Mouse (Mus musculus): ENCODE measurements around the gene Ndufs3.
"Not testable (repeated sequence)": the region's sequence is repeated elsewhere in the genome, so short reads cannot be mapped to it uniquely, and the experiment has no call there.

Ndufs3 gene

DNA sequence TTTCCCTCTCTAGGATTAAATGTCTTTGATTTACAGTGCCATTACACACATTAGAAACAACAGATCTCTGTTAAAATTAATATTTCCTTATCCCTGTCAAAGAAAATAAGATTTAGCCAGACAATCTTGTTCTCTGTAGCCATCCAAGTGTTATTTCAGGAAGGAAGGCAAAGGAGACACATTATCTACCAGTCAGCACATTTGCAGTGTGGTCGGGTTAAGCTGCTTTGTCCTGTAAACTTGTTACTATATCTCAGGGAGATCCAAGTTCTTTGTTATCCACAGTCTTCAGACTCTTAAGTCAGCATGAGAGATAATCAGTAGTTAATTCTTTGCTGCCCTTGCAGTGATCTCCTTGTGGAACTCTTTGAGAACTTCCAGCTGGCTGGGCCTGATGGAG, 6.2 kb upstream of the Ndufs3 start:
- intact Hi-C loops (cut with DNase I), result no loop called here

DNA sequence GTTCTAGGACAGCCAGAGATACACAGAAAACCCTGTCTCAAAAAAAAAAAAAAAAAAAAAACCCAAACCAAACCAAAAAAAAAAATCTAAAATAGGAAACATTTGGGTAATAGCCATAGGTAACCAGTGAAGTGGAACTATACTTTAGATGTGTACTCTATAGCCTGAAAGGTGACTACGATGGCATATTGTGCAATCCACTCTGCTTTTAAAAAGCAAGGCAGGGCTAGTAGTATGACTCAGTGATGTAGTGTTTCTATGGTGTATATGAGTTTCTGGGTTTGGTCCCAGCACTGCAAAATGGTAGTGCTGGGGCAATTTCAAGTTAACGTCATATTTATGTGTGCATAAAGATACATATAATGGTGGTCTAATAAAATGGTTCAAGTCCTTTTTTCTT, 2.1 kb upstream of the Ndufs3 start:
- intact Hi-C loops (cut with DNase I), result no loop called here

DNA sequence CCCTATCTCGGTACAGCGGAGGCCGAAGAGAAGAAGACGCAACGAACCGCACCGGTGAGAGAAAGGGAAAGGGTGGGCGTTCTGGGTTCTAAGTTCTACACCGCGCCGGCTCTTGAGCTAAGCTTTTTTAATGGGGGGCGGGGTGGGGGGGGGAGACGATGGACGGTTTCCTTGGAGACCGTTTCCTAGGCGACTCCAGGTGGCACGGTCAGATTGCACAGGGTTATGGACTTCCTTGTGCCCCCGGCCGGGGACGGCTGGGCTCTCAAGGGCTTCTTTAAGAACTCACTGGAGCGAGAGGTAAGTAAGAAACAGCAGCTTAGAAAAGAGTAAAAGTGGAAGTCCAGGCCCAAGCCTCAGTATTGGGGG, 213 bp upstream of the Ndufs3 start:
- intact Hi-C loops (cut with DNase I), result no loop called here

DNA sequence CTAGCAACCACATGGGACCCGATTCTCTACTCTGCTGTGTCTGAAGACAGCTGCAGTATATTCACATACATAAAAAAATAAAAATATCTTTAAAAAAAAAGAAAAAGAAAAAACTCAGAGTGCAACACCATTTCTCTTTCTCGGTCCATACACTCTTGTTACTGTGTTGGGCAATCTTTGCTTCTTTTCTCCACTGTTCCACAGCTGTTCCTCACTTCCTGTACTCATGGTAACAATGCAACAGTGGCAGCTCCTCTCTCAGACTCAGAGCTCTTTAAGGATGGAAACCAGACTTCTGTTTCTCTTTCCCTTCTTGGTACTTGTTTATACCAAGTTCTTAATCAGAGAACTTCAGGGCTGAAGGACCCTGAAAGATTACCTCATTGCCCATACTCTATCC, 1.2 kb downstream of the Ndufs3 start:
- intact Hi-C loops (cut with DNase I), result no loop called here

DNA sequence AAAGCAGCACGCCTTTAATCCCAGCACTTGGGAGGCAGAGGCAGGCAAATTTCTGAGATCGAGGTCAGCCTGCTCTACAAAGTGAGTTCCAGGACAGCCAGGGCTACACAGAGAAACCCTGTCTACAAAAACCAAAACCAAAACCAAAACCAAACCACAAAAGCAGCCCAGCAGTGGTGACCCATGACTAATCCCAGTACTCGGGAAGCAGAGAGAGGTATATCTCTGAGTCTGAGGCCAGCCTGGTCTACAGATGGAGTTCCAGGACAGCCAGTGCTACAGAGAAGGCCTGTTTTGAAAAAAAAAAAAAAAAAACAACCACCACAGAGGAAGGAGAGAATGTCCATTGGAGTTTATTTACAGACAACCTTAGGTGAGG, 10.3 kb downstream of the Ndufs3 start:
- intact Hi-C loops (cut with DNase I), result not testable (repeated sequence)

DNA sequence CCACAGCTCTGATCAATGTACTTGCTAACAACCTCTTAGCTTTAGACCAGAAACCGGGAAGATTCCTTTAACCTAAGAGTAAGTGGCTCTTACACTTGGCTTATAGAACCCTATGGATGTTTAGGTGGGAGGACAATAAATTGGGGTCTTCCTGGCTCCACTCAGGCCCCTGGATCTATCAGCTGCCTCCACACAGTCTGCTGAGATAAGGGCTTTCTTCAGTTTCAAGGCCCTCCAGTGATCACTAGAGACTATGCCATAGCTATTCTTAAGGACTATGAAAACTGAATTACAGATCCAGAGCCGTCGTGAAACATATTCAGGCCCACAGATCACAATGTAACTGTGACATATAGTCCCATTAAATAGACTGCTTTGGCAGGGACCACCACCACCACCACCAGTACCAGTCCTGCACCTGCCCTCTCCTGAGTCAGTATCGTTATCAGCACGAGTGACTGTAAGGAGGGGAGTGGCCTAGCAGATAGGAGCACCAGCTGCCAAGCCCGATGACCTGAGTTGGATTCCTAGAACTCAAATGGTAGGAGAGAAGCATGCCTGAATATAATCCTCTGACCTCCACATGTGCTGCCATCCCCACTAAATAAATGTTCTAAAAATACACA, 10.8 kb downstream of the Ndufs3 start:
- intact Hi-C loops (cut with DNase I), result no loop called here

DNA sequence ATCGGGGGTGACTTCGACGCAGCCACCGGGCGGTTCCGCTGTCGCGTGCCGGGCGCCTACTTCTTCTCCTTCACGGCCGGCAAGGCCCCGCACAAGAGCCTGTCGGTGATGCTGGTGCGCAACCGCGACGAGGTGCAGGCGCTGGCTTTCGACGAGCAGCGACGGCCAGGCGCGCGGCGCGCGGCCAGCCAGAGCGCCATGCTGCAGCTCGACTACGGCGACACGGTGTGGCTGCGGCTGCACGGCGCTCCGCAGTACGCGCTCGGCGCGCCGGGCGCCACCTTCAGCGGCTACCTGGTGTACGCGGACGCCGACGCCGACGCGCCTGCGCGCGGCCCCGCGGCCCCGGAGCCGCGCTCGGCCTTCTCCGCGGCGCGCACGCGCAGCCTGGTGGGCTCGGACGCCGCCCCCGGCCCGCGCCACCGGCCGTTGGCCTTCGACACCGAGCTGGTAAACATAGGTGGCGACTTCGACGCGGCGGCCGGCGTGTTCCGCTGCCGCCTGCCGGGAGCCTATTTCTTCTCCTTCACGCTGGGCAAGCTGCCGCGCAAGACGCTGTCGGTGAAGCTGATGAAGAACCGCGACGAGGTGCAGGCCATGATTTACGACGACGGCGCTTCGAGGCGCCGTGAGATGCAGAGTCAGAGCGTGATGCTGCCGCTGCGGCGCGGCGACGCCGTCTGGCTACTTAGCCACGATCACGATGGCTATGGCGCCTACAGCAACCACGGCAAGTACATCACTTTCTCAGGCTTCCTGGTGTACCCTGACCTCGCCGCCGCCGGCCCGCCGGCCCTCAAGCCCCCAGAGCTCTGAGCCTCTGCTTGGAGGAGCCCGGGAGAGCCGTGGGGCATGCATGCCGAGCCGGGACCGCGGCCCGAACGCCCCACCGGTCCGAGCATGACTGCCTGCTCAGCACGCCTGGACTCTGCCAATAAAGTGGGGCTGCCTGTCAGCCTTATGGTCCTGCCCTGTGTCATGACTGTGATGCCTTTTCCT, 14.8 kb downstream of the Ndufs3 start:
- intact Hi-C loops (cut with DNase I), result no loop called here

DNA sequence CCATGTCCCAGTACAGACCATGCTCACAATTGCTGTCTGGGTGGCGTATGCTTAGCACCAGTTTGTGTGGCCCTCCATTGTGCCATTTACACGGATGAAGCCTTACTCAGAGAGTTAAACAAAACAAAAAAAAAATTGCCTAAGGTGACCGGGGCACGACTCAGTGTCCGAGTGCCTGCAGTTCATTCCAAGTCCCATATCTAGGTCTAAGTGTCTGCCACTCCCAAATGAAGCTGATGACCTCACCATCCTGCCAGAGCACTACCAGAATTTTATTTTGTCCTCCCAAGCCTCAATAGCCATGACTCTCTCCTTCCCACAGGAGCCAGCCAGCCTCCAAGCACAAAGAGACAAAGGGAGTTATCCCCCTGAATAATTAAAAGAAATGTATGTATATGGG, 17.0 kb downstream of the Ndufs3 start:
- intact Hi-C loops (cut with DNase I), result no loop called here

DNA sequence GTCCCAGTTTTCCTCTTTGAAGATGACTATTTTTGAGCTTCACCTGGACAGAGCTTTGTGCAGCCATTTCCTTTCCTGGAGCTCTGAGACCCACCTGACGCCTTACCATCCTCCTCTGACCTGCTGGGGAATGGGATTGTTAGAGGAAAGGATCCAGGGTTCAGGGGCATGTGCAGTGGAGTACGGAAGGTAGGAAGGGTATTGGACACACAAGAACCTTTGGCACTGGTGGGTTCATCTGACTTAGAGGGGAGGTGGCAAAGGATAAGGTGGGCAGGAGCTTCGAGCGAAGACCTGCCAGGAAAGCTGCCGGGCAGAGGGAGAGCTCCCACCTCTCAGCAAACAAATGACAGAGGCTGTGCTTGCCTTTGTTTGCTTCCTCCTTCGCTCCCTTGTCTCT, 18.2 kb downstream of the Ndufs3 start:
- intact Hi-C loops (cut with DNase I), result no loop called here

DNA sequence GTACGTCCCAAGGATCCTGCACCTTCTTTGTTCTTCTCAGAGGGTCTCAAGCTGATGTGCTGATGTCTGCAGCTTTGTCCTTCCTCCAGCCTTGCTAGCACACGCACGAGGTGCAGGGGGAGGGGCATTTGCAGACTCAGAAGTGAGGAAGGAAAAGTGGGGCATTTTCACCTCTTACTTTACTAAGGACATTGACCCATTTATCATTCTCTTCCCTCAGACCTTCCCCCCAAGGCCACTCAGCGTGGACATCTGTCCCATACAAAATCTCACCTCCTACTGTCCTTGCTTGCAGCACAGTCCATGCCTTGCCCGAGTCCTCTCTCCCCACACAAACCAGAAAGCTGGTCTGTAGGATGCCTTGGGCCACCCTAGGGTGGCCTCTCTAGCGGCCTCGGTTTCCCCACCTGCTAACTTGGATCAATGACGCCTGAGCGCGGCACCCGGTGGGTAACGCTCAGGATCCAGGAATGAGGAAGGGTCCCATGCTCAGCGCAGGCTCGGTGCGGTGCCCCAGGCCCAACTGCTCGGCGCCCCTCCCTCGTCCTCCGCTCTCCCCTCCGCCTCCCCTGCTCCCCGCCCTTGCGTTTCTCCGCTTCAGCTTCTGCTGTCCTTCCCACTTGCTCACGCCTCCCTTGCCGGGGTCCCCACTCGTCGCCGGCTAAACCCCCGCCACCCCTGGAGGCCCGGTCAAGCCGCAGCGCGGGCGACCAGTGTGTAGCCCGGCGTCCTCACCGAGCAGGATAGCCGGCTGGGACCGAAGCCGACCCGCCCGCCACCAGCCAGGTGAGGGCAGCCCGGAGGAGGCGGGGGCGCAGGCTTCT, 19.2 kb downstream of the Ndufs3 start, which contains the start of gene C1qtnf4:
TSS of gene C1qtnf4 (plus strand) at position 643 of the 824 bp plus-strand sequence.
- intact Hi-C loops (cut with DNase I), result no loop called here

DNA sequence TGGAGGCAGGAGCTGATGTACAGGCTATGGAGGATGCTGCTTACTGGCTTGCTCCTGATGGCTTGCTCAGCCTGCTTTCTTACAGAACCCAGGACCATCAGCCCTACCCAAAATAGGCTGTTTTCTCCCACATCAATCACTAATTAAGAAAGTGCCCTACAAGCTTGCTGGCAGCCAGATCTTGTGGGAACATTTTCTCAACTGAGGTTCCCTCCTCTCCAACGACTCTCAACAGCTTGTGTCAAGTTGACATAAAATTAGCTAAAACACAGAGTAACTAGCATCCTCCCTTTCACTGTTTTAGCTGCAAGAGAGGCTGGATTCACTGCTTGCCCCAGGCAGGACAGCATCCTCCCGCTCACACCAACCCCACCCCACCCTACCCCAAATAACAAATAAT, 22.8 kb downstream of the Ndufs3 start:
- intact Hi-C loops (cut with DNase I), result no loop called here

DNA sequence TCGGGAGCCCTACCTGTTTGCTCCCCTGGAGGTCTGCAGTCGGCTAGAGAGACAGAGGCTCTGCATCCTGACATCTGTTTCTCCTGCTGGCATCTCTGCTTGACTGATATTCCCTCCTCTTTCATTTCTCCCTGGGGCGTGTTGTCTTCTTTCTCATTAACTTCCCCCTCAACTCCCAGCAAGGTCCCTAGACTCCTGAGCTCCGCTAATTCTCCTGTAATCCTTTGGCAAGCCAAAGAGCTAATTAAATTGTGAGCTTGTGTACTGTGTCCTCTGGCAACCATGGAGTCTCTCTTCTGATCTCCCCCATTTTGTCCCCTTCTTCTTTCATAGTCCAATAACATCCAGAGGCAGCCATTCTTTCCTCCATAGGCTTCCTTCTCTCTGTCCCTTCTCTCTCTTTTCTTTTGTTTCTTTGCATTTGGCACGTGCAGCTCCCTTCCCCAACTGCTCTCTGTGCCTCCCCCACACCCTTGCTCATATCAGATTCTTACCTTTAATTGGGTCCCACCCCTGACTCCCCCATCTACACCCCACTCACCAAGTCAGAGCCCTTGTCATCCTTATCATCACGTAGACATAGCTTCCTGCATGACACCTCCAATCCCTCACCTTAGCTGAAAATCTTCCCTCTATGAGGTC, 24.4 kb downstream of the Ndufs3 start:
- intact Hi-C loops (cut with DNase I), result no loop called here

DNA sequence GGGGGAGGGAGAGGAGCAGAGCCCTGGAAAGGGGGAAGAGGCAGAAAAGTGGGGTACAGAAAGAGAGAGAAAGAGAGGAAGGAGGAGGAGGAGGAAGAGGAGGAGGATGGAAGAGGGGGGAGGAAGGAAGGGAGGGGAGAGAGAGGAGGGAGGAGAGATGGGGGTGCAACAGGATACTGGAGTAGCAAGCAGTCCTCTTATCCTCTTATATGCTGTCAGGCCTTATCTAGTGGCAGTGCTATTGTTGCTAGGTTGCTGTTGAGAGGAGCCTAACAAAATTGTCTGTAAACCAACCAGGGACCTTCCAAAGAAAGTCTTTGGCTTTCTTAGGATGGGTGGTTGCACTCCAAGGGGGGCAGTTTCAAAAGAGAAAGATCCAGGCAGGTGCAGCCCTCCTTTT, 25.2 kb downstream of the Ndufs3 start:
- intact Hi-C loops (cut with DNase I), result no loop called here

DNA sequence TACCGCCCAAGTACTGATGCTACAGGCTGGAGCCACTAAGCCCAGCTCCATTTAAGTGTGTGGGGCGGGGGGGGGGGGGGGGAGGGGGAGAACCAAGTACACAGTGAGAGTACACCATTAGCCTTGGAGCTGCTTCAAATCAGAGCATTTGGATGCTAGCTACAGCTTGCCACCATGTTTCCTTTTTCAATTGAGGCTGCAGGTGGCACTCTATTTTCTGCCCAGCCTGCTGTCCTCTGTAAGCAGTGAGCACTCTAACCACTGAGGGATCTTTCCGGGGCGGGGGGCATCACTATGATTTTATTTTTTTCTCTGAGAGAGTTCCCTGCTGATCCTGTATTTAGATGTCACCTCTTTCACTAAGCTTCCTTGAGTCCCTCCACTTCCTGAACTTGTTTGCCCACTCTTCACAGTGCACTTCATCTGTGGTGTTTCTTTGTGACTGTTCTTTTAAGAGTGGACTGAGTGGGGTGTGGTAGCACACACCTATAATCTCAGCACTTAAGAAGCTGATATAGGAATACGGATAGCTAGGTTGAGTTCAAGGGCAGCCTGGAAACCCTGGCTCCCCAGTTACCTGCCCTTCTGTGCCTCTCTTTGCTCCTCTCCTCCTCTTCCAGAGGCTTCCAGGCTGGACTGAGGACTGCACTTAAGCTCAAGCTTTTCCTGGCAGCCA, 26.9 kb downstream of the Ndufs3 start:
- intact Hi-C loops (cut with DNase I), result no loop called here

DNA sequence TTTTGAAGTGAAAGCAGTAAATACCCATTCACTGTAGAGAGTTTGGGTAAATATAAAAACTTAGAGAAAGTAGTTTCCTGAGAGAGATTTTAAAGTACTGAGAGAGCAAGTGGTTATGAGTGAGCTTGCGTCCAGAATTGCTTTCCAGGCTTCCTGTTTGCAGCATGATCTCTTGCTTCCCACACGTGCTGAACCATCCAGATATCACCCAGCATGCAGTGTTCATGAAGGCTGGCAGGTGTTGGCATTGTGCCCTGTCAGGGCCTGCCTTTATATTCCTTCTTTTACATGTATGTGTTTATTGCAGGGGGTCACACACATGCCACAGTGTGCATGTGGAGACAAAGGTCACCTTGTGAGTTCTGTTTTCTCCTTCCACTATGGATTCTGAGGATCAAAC, 29.4 kb downstream of the Ndufs3 start:
- intact Hi-C loops (cut with DNase I), result no loop called here

DNA sequence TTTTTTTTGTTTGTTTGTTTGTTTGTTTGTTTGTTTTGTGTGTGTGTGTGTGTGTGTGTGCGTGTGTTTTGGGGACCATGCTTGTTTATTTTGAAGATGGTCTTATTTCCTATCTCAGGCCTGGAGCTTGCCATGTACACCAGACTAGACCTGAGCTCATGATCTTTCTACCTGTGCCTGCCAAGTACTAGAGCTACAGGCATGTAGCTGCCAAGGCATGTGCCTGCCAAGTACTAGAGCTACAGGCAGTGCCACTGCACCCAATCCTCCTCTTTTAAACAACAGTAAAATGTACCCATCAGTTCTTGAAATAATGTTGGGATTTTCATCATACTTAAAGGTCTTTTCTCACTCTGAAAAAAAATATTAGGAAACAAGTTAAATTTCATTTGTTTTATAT, 30.6 kb downstream of the Ndufs3 start:
- intact Hi-C loops (cut with DNase I), result no loop called here

DNA sequence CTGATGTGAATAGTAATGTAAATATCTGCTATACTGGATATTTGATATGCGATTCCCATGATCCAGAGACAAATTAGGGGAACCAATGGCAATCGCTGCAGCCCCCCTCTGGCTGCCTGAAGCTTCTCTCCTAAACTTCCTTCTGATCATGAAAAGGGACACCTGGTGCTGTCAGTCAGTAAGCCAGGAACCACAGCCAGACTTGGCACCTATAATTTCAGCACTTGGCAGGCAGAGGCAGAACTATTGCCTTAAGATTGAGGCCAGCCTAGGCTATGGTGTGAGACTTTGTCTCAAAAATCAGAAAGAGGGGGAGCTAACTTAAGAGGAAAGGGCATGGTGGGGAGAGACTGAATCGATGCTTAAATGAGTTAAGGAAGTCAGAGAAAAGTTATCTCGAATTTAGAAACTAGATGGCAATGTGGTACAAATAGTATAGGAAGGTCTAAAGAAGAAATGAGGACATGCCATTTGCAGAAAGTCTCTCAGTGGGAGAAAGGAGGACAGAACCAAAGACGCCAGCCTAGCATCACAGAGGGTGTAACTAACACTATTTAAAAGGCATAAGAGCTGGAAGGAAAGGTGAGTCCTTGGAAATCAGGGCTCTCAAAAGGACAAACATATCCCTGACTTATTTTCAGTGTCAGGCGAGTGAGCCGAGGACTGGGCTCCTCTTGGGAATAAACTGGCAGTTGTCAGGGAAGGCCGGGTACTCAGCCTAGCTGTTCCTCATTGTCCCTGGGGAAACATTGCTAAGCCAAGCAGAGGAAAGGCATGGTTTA, 33.3 kb downstream of the Ndufs3 start:
- intact Hi-C loops (cut with DNase I), result no loop called here

DNA sequence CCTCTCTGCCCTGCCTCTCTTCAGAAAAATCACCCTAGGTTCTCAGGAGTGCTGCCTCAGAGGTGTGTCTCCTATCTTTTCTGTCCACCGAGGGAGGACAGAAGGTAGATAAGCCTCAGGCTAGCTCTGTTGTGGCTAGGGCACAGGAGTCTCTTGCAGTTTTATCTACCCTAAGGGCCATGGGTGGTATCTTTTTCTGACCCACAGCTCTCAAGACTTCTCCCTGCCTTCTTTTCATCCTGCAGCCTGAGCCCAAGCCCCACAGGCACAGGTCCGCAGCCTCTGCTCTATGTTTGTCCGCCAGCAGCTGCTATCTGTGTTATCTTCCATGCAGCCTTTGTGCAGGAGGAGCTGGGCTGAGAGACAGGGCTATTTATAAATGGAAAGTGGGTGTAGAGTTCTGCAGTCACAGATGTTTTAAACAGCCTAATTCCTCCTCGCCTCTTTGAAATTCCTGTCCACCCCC, 34.5 kb downstream of the Ndufs3 start:
- intact Hi-C loops (cut with DNase I), result no loop called here

DNA sequence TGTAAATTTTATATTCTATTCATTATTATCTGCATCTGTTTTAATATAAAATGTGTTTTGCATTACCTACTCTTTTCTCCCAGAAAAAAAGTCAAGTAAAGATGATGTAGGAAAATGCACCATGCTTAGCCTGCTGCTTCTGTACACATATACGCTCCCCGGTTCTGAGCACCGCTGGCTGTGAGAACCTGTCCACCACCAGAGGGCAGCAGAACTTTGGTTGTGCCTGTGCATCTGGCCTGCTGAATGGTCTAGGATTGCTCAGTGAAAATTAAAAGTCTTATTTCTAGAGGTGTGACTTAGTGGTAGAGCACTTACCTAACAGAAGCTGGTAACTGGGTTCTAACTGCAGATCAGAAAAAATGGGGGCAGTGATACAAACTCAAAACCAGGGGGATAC, 38.1 kb downstream of the Ndufs3 start:
- intact Hi-C loops (cut with DNase I), result loop anchor here (5.0 kb wide), 1 partner anchor 196 kb away; no protein-coding TSS in a partner anchor

DNA sequence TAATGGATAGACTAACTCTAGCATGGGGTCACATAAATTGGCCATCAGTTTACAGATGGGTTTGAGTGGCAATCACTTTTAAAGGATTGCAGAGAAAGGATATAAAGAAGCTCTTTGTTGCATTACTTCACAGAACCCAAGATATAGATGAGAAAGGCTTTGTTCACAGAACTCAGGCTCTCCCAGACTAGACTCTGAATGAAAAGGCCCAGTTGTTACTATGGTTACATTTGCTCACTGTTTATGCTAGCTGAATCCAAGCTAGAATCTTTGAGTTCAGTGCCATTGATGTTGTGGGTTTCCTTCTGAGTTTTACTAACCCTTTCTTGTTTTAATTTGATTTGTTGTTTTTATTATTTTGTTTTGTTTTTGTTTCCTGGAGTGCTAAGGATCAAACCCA, 40.4 kb downstream of the Ndufs3 start:
- intact Hi-C loops (cut with DNase I), result no loop called here

Measured in adrenal gland (tissue).